ENCODE assay signal across 8 mouse cellular contexts in the genomic region with DNA sequence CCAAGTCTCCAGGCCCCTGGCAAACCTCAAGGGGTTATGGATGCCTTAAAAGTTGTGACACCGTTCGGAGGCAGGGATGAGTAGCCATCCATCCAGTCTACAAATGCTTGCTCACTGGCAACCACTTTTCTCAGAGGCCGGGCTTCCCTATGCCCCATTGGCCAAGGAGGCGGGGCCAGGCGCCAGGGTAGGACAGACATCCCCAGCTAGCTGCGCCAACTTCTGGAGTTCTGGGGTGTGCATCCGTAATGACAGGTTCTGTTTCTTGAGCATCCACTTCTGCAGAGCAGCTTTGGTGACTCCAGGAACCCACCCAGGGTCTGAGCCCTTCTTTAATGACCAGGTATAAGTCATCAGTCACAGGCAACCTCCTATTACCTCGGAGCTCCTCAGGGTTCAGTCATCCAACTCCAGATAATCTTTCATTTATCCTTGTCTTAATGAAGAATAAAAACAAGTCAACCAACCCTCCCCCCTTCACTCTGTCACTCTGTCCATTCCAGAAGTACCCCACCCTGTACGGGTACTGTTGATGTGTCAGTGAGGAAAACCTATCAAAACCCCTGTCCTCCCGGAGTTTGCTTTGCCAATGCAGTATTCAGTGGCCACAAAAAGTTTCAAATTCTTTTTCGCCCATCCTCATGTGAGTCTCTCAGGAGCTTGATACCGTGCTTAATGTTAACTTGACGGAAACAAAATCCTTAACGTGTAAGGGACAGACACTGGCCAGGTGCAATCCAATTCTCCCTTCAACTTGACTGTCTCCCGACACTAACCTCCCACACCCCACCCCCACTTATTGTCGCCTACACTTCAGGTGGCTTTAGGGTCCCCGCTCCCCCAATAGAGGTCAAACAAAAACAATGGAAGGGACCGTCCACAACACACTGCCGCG. TPM values are rescaled to one million over a fixed set of nuclear protein-coding genes. Genes with fewer than 3 reads are reported as not detected.
DNase-seq lines count a peak whose midpoint lies in the region; ATAC-seq and TF ChIP-seq lines count a peak whose summit lies in the region.

No protein-coding gene starts in this region.

- TF ChIP-seq CTCF in forebrain, postnatal 0 days (IDR thresholded peaks at IDR 0.05; ENCODE audit: low read depth) = no peak
- no peak for TF ChIP-seq CTCF in liver, embryonic 14.5 days (IDR thresholded peaks at IDR 0.05; ENCODE audit: low read depth)
- TF ChIP-seq CTCF in small intestine, adult 2 months (IDR thresholded peaks at IDR 0.05; ENCODE audit: extremely low read depth, insufficient read length, insufficient replicate concordance, low read depth, low read length) = no peak

- H3K27ac ChIP-seq in forebrain, postnatal 0 days (ENCODE audit: low read depth, low read length) = no peak overlapping the region
- peak overlapping the region; percentile 81 for H3K27ac ChIP-seq in hindbrain, embryonic 16.5 days (ENCODE audit: low read depth, low read length)
- no peak overlapping the region for H3K27ac ChIP-seq in liver, embryonic 14.5 days
- no peak overlapping the region for H3K27ac ChIP-seq in small intestine, adult 2 months (ENCODE audit: insufficient read depth, low read depth, low read length)

- peak overlapping the region; percentile 88 for H3K4me2 ChIP-seq in forebrain, postnatal 0 days (ENCODE audit: low read depth)
- H3K4me2 ChIP-seq in hindbrain, embryonic 16.5 days (ENCODE audit: low read length) = peak overlapping the region; percentile 86
- peak overlapping the region; percentile 61 for H3K4me2 ChIP-seq in liver, embryonic 14.5 days (ENCODE audit: low read depth)

- peaks cover 5% of the 10 kb centered on the region; the same call in 1 of the 2 replicates for H3K4me1 ChIP-seq in forebrain, postnatal 0 days (ENCODE audit: insufficient read depth)
- peaks cover 12% of the 10 kb centered on the region for H3K4me1 ChIP-seq in hindbrain, embryonic 16.5 days (ENCODE audit: control insufficient read depth, insufficient read depth, low read depth, low read length)
- H3K4me1 ChIP-seq in liver, embryonic 14.5 days (replicated peaks; ENCODE audit: control insufficient read depth in 2 of 2, insufficient read depth in 2 of 2, low read length in 1 of 2) = no peaks in the 10 kb centered on the region; a peak in 1 of 4 replicates
- no peaks in the 10 kb centered on the region; the same call in 1 of the 2 replicates for H3K4me1 ChIP-seq in small intestine, adult 2 months (ENCODE audit: control insufficient read depth, insufficient read depth, insufficient read length, low read length)

- H3K9me3 ChIP-seq in forebrain, postnatal 0 days (ENCODE audit: low read length) = no peaks in the 10 kb centered on the region
- no peaks in the 10 kb centered on the region for H3K9me3 ChIP-seq in hindbrain, embryonic 16.5 days (ENCODE audit: control insufficient read depth, low read length)
- no peaks in the 10 kb centered on the region for H3K9me3 ChIP-seq in liver, embryonic 14.5 days (ENCODE audit: control insufficient read depth, low read length)

- H3K4me3 ChIP-seq in forebrain, postnatal 0 days (ENCODE audit: low read depth, low read length) = peak overlapping the region; percentile 74
- peak overlapping the region; percentile 89 for H3K4me3 ChIP-seq in hindbrain, embryonic 16.5 days (ENCODE audit: low read length)
- H3K4me3 ChIP-seq in liver, embryonic 14.5 days (ENCODE audit: insufficient read depth in 1 of 2, low read depth in 2 of 2, low read length in 2 of 2) = peak overlapping the region; percentile 48 to 49
- peak overlapping the region; percentile 92 for H3K4me3 ChIP-seq in small intestine, adult 2 months (ENCODE audit: low read depth, low read length)

- TF ChIP-seq POLR2A in small intestine, adult 2 months (IDR thresholded peaks at IDR 0.05; ENCODE audit: low read depth, low read length) = no peak

- TF ChIP-seq EP300 in liver, embryonic 14.5 days (IDR thresholded peaks at IDR 0.05; ENCODE audit: low read depth) = no peak

- DNase-seq in adrenal gland, adult (ENCODE audit: inconsistent age in 2 of 2, low spot score in 1 of 2) = peak; percentile 49 to 65
- no peak for DNase-seq in adrenal gland, postnatal 4 days (ENCODE audit: low spot score in 2 of 2)
- DNase-seq in adrenal gland, postnatal 25 days = peak; percentile 47
- DNase-seq in forebrain, postnatal 0 days = no peak
- DNase-seq in liver, embryonic 14.5 days (ENCODE audit: low read depth in 3 of 3, low spot score in 3 of 3) = no peak
- no peak for DNase-seq in thymus, adult 18-20 months

- H3K27me3 ChIP-seq in forebrain, postnatal 0 days (ENCODE audit: insufficient read depth, low read length) = peaks cover 21% of the 10 kb centered on the region
- H3K27me3 ChIP-seq in hindbrain, embryonic 16.5 days (replicated peaks; ENCODE audit: control insufficient read depth, insufficient read depth, low read length) = no peaks in the 10 kb centered on the region; the same call in 1 of the 2 replicates
- H3K27me3 ChIP-seq in liver, embryonic 14.5 days (ENCODE audit: control insufficient read depth, insufficient read depth, low read length) = peaks cover 37% of the 10 kb centered on the region
- H3K27me3 ChIP-seq in small intestine, adult 2 months (ENCODE audit: control insufficient read depth, insufficient read depth, low read length) = no peaks in the 10 kb centered on the region

- peak overlapping the region; percentile 68 for H3K9ac ChIP-seq in forebrain, postnatal 0 days
- peak overlapping the region; percentile 90 for H3K9ac ChIP-seq in hindbrain, embryonic 16.5 days (ENCODE audit: low read depth, low read length)
- no peak overlapping the region for H3K9ac ChIP-seq in liver, embryonic 14.5 days (replicated peaks)

- WGBS in forebrain, postnatal 0 days = 15% methylated on average over 20 of the region's 20 CpGs
- 10% methylated on average over 20 of the region's 20 CpGs for WGBS in hindbrain, embryonic 16.5 days
- 17% methylated on average over 20 of the region's 20 CpGs for WGBS in liver, embryonic 14.5 days (ENCODE audit: insufficient replicate concordance)
- WGBS in small intestine, adult 2 months = 9% methylated on average over 20 of the region's 20 CpGs

- H3K36me3 ChIP-seq in forebrain, postnatal 0 days (ENCODE audit: insufficient read depth) = no peaks in the 10 kb centered on the region
- no peaks in the 10 kb centered on the region for H3K36me3 ChIP-seq in hindbrain, embryonic 16.5 days (ENCODE audit: control insufficient read depth, insufficient read depth, low read length)
- H3K36me3 ChIP-seq in liver, embryonic 14.5 days (replicated peaks; ENCODE audit: control insufficient read depth, insufficient read depth, low read depth) = no peaks in the 10 kb centered on the region
- H3K36me3 ChIP-seq in small intestine, adult 2 months (ENCODE audit: control insufficient read depth, insufficient read depth, low read length) = no peaks in the 10 kb centered on the region

- ATAC-seq in forebrain, postnatal 0 days = no peak
- ATAC-seq in hindbrain, embryonic 16.5 days = no peak; the same call in 1 of the 2 replicates
- no peak for ATAC-seq in liver, embryonic 14.5 days (ENCODE audit: insufficient read depth)

RNA-seq across cellular contexts. Expression of gene Fam189a2, which starts 1.0 kb away (rescaled TPM):
- 10 to 100 TPM; 12.0 to 12.9 TPM for total RNA-seq in adrenal gland, postnatal 4 days (2021)
- 6.2 and 7.3 TPM in 2 replicates for total RNA-seq in adrenal gland, postnatal 25 days (2021)
- total RNA-seq in forebrain, postnatal 0 days (2014; rRNA removed) = 8.2 and 8.4 TPM in 2 replicates
- polyA plus RNA-seq in forebrain, postnatal 0 days (2015; fragmentation: Nextera tagmentation; extraction: Ambion mirVana) = 1.8 and 2.5 TPM in 2 replicates
- polyA plus RNA-seq in hindbrain, embryonic 16.5 days (2015; fragmentation: Nextera tagmentation; extraction: Ambion mirVana) = 1.4 and 2.7 TPM in 2 replicates
- 0.22 and 0.32 TPM in 2 replicates for polyA plus RNA-seq in liver, embryonic 14.5 days (2012; rRNA removed)
- polyA plus RNA-seq in liver, embryonic 14.5 days (2014; fragmentation: Nextera tagmentation; extraction: Ambion mirVana) = not detected in 2 replicates
- 6.3 and 6.4 TPM in 2 replicates for polyA plus RNA-seq in small intestine, adult 2 months (2012; rRNA removed)

Comparison
In these comparisons a context has a peak if more than half of its experiments do, and no peak if none do; other contexts are left out.
1. DNase-seq: peak in adrenal gland, adult (2 of 2) and adrenal gland, postnatal 25 days (single experiment); none in adrenal gland, postnatal 4 days (0 of 2), forebrain, postnatal 0 days (single experiment), liver, embryonic 14.5 days (0 of 3) and thymus, adult 18-20 months (0 of 2).
2. Peak in every context shown above with its lines, with median percentiles within 50 percentile points of each other: H3K4me2 ChIP-seq and H3K4me3 ChIP-seq.